Mouse (Mus musculus): ENCODE measurements at regions not wholly inside any gene's neighbourhood (a gene's known extent, or its start where the extent isn't known, plus 50 kb on each side); places are given as distances from the start of the nearest gene placed in this dataset.
A peak's percentile ranks its signal among the peaks of the same experiment; 100 is the strongest.

DNA sequence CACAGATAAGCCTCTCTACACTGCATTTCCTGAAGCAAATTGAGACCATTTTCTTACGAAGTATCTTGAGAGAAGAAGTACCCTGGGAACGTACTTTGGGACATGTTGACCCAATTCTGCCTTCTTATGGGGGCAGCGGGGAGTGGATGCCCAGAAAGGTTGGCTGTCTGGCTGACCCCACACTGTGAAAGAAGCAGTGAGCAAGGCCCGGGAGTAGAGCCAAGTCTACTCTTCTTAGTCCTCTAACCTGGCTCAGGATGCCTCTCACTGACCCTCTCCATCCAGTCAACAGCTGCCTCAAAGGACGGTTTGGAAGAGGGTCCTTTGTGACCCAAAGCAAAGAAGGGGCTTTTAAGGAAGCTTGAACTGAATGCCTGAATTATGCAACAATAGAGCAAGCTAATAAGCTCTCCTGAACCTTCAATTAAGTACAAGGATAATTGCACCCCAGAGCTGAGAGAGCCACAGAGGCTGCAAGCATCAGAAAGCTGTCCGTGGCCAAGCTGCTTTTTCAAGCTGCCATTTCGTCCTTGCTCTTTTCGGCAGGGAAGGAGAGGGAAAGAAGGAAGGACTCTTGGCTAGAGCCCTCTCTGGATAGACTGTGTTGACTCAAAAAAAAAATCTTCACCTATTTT lies 70.3 kb downstream of the Pctp start:
- DNase-seq (ENCODE audit: low read depth, low spot score): no peak

DNA sequence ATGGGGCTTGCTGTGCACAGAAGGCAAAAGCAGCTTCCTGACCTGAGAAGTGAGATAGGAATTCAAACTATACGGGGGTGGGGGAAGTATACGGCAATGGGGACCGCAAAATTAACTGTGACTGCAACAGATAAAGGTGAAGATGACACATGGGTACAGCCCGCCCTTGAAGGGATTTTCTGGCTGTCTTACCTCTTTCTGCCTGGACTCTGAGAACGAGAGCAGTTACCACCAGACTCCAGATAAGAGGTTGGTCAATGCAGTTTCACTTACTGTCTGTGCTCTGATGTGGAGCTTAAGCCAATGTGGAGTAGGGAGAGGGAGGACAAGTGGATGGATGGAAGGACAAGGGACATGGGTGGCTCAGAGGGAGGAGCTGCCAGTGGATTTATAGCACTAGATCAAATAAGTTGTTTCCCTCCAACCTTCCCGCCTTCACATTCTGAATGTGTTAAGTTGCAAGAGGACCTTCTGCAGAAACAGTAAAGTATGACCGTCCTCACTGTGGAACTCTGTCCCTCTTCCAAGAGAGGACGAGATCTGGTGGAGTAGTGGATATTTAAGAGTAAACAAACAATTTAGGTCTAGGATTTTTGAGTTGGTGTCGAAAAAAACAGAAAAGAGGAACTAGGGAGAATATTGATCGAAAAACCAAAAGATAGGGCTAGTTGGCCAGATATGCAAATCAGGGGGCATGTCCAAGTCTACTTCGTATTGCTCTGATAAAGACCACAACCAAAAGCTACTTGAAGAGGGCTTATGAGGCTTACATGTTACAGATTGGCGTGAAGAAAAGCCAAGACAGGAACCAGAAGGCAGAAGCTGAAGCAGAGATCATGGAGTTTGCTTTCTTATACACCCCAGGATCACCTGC lies 73.3 kb downstream of the Pctp start:
- no peak for DNase-seq (ENCODE audit: low read depth, low spot score)

DNA sequence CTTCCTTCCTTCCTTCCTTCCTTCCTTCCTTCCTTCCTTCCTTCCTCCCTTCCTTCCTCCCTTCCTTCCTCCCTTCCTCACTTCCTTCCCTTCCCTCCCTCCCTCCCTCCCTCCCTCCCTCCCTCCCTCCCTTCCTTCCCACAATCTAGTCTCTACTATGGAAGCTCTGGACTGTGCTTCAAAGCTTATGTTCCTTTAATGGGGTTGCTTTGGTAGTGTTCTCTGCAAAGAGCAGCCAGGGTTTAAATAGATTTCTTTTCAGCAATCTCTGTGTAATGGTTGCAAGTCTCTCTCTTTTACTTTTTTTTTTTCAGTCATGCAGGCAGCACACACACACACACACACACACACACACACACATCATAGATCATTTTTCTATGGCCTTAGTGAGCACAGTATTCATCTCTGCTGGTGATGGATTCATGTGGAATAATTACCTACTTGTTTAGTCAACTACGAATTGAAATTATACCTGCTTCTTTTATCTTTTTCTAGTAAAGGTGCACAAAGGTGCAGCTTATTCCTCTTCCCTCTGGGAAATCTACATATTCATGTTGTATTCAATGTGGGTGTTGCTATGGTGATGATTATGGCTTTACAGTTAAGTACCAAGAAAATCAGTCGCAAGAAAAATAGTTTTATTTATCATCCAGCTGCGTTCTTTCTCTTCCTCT lies 75.1 kb downstream of the Pctp start:
- no peak for DNase-seq (ENCODE audit: low read depth, low spot score)

DNA sequence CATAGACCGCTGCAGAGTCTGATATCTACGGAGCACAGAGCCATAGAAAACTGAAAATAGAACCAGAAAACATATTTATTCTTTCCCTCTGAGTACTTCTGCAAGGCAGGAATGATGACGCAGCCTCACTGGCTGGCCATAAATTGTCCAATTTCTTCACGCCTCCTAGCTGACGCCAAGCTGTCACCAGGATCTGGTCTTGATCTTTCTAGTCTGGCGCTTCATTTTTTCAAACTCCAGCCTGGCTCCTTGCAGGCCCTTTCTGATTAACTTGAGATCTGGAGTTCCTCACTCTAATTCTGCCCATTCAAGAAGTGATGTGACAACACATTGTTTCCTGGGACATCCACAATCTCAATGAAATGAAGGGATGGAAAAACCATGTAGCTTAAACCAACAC lies 80.1 kb downstream of the Pctp start:
- DNase-seq (ENCODE audit: low read depth, low spot score): no peak

DNA sequence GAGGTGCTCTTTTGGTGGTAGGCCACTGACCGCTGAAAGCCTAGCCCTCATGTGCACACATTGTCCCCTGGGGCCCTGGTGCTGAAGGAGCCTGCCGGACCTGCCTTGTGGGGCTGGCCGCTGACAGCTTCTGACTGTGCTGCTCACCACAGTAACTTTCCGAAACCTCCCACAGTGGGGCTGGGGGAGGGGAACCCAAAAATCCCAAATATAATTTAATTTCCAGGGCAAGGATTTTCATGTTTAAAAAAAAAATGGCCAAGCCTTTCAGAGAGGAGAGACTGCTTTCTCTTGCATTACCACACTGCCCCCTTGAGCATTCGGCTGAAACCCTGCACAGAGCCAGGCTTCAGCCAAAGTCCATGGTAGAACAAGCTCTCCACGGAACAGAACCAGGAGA lies 81.5 kb downstream of the Pctp start:
- peak; percentile 42 for DNase-seq (ENCODE audit: low read depth, low spot score)

DNA sequence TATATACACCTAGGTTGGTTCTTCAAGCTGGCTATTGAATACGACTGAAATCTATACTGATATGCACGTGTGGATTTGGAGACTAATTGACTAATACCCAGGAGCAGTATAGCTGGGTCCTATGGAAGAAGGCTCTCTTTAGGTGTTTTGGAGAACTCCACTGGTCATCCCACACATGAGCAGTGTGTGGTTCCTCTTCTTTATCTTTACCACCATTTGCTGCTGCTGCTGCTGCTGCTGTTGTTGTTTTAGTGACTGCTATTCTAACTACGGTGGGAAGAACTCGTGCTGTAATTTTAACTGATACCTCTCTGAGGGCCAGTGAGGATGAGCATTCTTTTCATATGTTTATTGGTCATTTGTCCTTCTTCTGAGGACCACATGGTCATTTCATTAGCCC lies 86.9 kb downstream of the Pctp start:
- DNase-seq (ENCODE audit: low read depth, low spot score): no peak

DNA sequence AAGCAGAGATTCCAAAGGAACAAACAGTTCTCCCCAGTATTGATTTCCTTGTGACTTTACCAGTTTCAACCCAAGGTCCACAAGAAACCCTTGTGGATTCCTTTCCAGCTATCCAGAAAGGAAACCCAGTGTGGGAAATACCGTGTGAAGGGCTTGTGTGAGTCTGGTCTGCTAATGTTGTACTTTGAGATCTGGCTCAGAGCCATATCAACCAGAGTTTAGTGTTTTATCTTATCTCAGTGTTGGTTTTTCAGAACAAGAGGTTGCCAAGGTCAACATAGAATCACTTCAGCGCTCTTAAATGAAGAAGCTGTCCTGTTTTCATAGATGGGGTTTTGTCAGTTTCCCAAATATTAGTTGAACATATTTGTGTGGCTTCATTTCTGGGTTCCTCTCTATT lies 88.1 kb downstream of the Pctp start:
- no peak for DNase-seq (ENCODE audit: low read depth, low spot score)

DNA sequence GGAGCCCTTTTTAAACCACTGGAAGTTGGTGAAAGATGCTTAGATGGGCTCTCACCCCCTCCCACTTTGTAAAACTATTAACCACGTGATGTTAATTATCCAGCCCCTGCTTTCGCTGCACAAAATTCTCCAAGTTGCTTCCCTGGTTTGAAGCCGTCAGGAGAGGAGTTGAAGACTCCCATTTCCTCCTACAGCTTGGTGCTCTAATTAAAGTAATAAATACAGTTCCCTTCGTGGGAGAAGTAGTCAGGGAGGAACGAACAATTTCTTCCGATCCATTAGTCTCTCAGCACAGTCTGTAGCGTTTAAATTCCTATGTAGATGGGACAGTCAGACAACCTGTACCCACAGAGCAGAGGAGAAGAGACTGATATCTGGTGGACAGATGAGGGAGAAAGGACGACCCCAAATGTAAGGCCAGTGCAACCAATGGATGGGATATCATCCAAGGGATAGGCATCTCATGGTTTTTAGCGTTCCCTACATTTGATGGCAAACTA lies 101.4 kb downstream of the Pctp start:
- DNase-seq (ENCODE audit: low read depth, low spot score): peak; percentile 22

DNA sequence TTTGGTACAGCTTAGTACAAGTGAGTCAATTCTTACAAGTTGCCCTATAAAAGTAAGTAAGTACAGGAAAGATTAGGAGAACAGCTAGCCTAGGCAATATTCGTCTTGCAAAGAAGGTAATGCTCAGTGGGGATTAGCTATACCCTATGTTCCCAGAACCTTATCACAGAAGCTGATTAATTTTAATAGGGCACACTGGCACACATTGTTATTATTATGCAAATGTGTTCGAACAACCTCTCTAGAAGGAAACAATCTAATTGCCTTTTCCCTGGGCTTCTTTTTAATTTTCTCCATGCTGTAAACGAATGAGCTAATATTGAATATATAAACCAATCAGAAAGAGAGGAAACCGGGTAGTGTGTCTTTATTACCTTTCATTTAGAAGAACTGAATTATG lies 104.2 kb downstream of the Pctp start:
- no peak for DNase-seq (ENCODE audit: low read depth, low spot score)

DNA sequence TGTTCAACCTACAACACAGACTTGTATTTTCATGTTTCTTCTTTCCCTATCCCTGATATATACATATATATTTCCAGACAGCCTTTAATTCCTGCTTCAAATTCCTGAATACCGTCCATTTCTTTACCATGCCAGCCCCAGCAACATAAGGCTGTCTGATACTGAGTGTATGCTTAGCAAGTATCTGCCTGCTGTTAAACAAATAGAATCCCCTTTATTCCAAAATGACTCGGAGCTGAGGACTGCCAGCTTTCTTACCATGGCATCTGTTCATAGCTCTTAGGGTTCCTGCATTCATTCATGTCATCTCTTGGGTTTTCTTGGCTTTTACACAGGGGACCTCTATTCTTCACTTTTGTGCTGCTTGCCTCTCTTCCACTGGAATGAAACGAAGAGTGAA lies 105.8 kb downstream of the Pctp start:
- no peak for DNase-seq (ENCODE audit: low read depth, low spot score)

DNA sequence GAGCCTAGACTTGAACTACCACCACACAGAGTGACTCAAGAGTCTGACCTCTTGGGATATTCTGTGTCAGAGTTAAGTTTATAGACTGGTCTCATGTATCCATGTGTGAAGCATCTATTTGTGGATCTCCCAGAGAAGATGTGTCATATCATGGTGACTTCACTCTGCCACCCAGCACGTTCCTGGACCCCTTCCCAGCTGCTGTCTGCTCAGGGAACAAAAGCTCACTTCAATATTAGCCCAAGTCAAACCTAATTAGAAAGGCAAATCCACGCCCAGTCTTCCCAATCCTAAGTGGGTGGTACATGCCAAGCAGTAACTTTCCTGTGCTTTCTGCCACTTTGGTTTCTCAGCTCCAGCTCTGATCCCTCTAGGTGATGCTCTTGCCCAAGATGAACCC lies 94.1 kb upstream of the Ankfn1 start:
- DNase-seq (ENCODE audit: low read depth, low spot score): no peak

DNA sequence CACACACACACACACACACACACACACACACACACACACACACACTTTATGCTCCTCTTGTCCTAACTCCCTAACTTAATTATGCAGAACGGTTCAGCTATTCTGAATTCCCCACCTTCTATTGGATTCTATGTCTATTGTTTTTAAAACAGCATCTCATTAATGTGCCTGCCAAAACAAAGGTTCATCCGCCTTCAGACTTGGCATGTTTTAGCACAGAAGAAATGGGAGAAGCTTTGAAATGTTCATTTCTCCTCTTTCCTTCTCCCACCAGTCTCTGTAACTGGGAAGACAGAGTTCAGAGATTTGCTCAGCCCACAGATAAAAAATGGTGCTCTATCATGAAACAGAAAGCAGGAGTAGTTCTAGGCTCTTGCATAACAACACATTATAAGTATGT lies 90.1 kb upstream of the Ankfn1 start:
- peak; percentile 63 for DNase-seq (ENCODE audit: low read depth, low spot score)

DNA sequence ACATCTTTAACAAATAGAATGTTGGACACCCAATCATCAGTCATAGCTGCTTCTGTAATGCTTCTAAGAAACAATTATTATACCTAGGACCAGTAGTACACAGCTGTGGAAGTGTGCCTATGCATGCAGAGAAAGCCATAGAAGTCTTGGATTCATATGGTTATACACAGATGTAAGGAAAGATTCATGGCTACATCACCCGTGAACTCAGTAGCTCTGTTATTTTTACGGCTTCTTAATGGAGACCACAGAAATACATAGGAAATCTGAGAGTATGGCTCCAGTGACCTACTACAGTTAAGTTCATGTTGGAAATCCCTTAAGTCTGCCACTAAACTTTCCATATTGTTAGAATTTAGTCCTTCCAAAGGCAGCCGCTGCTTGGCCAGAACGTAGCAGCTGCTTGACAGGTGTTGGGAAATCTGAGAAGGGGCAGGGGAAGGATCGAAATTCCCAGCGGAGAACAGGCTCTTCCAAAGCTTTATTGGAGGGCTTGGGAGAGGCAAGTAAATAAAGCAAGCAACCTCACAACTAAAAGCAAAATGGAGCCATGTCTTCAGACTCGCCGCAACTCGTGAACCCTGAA lies 78.8 kb upstream of the Ankfn1 start:
- no peak for DNase-seq (ENCODE audit: low read depth, low spot score)

DNA sequence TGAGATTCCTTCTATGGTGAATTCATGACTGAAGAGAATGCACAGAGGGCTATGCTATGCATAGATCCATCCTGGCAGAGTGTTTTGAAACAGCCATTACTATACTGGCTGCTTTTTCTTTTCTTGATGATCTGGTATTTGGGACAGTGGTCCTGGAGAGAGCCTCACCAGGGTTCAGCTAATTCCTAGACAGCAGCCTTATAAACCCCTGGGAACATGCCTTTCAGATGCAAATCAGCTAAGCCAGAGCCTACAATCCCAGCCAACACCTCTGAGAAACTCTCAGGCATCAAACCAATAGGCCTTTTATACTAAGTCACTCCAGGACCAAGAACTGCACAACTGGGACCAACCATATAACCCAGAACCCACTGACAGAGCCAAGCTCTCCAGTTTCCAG lies 64.4 kb upstream of the Ankfn1 start:
- no peak for DNase-seq (ENCODE audit: low read depth, low spot score)

DNA sequence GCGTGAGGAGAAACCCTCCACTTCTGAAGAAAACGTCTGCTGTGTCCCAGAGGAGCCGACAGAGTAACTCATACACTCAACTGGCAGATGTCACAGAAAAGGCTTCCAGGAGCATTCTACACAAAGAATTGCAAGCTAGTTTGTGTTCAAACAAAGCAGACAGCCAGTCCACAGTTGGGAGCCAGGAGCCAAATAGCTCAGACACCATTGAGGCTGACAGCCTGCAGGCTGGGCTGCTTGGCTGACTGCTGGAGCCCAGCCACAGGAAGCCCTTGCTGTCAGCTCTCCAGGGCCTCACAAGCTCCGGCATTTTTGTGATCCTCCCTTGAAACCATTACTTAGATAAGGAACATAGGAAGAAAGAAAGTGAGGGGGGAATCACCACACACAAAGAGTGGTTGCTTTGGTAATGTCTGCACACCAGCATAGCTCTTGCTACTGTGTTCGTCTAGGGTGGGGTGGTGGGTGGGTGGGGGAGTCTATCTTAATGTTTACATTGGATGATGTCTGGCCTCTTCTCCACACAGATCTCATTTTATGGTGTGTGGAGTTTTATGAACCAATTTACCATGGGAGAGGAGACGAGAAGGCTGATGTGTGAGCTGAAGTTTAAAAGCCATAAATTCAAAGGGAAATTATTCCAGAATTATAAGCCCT lies 62.3 kb upstream of the Ankfn1 start:
- no peak for DNase-seq (ENCODE audit: low read depth, low spot score)

DNA sequence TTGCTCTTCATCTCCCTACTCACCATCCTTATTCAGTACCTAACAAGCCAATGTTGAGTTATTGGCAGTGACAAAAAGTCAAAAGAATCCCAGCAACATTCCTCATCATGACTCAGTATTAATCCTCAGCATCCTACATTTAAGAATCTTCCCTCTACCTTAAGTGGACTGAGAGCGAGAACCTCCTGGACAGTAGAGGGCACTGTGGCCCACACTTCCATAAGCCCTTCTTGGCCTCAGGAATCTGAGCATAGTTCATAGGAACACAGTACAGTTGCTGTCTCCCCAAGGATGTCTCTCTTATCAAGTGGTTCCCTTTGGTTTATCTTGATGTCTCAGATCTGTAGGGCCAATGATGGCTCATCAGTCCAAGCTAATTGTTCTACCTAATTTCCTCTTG lies 60.5 kb upstream of the Ankfn1 start:
- no peak for DNase-seq (ENCODE audit: low read depth, low spot score)

DNA sequence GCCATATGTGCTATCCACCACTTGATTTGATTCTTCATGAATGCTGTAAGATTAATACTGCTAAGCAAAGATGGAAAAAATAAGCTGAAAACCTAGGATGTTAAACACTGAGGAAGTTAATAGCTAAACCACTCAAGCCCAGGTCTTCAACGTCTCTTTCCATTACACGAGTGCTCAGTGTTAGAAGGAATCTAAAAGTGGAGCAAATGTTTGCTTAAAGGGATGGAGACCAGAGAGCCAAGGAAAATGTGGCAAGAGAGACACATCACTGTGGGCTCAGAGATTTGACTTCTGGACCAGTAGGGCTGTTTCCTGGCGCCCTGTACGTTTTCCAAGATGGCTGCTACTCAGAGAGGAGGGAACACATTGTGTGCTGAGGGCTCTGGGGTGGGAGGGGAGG lies 59.4 kb upstream of the Ankfn1 start:
- DNase-seq (ENCODE audit: low read depth, low spot score): no peak

DNA sequence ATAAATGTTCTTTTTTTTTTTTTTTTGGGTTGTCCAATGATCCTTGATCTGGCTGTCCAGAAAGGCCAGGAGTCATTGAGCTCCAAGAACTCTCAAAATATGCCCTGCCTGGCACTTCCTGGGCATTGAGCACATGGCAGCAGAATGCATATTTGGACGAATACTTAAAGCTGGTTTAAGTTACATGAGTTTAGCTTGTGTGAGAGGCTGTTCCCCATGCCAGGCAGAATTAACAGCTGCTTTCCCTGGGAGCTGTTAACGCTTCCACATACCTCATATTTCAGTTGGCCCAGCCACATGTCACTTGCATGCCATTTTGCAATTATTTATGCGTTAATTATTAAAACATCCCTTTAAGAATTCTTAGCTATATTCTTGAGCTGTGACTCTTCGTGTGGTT lies 56.6 kb upstream of the Ankfn1 start:
- no peak for DNase-seq (ENCODE audit: low read depth, low spot score)

DNA sequence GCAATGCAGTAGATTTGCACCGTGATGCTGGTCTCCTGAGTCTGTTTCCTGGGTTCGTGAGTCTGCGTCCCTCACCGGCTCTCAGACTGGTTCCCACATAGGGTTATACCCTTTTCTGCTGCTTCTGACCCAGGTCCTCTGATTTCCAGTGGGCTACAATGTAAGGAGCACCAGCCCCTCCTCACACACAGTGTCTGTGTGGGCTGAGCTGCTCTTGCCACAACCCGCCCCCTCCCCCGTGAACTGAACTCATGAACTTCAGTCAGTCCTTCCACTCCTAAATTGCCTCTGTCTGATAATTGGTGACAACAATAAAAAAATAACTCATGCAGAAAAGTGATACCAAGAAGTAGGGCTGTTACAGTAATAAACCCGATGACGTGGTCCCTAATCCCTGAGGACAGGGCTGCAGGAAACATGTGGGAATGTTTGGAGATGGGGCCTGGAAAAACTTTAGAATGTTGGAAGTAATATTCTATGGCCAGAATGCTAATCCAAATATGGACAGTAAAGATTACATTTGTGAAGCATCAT lies 54.2 kb upstream of the Ankfn1 start:
- no peak for DNase-seq (ENCODE audit: low read depth, low spot score)
